Mouse (Mus musculus) hindbrain, embryonic 15.5 days (tissue): ENCODE data around the gene Adrm1. TPM values are rescaled to one million over a fixed set of nuclear protein-coding genes. Genes with fewer than 3 reads are reported as not detected.

ENCODE experiments used
- ATAC-seq: fragments of 200-750 bp; cut with Nextera tagmentation; 2 replicates; pipeline ENCODE4 v1.8.0; 2017; ENCODE audit warnings: low read depth, moderate number of reproducible peaks, moderate TSS enrichment; ENCODE audit not compliant: low FRiP score
- H3K27ac ChIP-seq: fragments of 300-500 bp; sonication (generic); replicated peaks from 2 replicates; pipeline ENCODE4 v1.5.1; 2015; ENCODE audit warnings: mild to moderate bottlenecking, inconsistent platforms
- H3K27me3 ChIP-seq: fragments of 300-500 bp; sonication (generic); 2 replicates; pipeline ENCODE4 v1.6.1; 2015; ENCODE audit warnings: control low read depth, inconsistent platforms
- H3K36me3 ChIP-seq: fragments of 300-500 bp; sonication (generic); 2 replicates; pipeline ENCODE4 v1.6.1; 2015; ENCODE audit warnings: control low read depth, inconsistent platforms
- H3K4me1 ChIP-seq: fragments of 300-500 bp; sonication (generic); replicated peaks from 2 replicates; pipeline ENCODE4 v1.6.1; 2015; ENCODE audit warnings: control low read depth, inconsistent platforms
- H3K4me2 ChIP-seq: fragments of 300-500 bp; sonication (generic); 2 replicates; pipeline ENCODE4 v1.6.1; 2015; ENCODE audit warnings: moderate library complexity, mild to moderate bottlenecking, inconsistent platforms
- H3K4me3 ChIP-seq: fragments of 300-500 bp; sonication (generic); 2 replicates; pipeline ENCODE4 v1.5.1; 2015; ENCODE audit warnings: mild to moderate bottlenecking, inconsistent platforms
- H3K9ac ChIP-seq: fragments of 300-500 bp; sonication (generic); 2 replicates; pipeline ENCODE4 v1.6.1; 2015; ENCODE audit warnings: inconsistent platforms
- H3K9me3 ChIP-seq: fragments of 300-500 bp; sonication (generic); 2 replicates; pipeline ENCODE4 v1.6.1; 2016; ENCODE audit warnings: control low read depth, inconsistent platforms
- WGBS: fragments of 180-500 bp; shearing (Covaris S2); methylation state at CpG from one replicate; pipeline ENCODE4 v1.1.7; 2015; 5-methylcytosine and 5-hydroxymethylcytosine counted together
- polyA plus RNA-seq: library from polyadenylated mRNA; unstranded; fragments of >200 nt; fragmentation: Nextera tagmentation; extraction: Ambion mirVana; gene quantifications from 2 replicates; pipeline ENCODE4 v1.2.1, GENCODE M21; 2015

Gene Adrm1
- polyA plus RNA-seq, 1 experiment from 2014 or later = 207 TPM

DNA sequence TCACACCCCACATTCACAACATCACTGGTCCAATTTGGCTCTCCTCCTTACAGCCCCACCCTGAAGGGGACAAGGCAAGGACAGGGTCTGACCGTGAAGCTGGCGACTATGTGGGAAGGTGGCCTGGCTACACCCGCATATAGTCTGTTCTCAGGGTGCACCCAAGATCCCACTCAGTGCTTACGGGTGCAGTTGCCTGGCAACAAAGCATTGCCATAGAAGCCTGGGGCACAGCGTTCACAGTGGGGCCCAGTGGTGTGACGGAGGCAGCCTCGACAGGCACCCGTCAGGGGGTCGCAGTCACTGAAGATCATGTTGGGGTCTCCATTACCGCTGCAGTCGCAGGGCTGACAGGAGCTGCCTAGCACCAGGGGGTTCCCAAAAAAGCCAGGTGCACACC, 16.1 kb downstream of the Adrm1 start:
- WGBS = 76% methylated on average over 11 of the region's 11 CpGs
- Histone ChIP-seq H3K27me3 (no peaks in the 10 kb centered on the region), H3K4me1 (no peaks in the 10 kb centered on the region), H3K9ac (no peak overlapping the region), H3K9me3 (no peaks in the 10 kb centered on the region), H3K4me2 (no peak overlapping the region), H3K4me3 (no peak overlapping the region), H3K27ac (no peak overlapping the region), H3K36me3 (no peaks in the 10 kb centered on the region)
- no peak for ATAC-seq

DNA sequence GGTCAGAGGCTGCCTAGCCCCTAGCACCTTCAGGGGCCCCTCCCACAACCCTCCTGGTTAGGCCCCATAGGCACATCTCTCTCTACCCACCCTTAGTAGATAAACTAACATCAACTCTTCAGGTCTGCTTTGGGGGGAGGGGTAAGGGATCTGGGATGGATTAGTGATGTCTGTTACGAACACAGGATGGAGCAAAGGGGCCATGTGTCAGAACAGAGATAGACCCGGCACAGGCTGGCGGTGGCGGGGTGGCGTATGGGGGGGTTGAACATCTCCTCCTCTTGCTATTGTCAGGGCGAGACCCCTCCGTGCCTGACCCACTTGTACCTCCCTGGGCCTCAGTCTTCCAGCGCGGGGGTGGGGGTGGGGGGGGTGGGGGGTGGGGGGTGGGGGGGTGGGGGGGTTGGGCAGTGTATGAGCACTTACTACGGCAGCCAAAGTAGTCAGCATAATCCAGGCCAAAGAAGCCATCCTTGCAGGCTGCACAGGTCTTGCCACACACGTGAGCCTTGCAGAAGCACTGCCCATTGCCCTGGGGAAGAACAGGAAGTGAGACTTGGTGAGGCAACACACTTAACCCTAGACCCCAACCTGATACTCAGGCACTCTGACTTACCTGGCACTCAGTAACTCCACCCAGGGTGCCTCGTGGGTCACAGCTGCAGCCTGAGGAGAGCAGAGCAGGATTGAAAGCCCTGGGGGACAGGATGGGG, 25.5 kb downstream of the Adrm1 start:
- Histone ChIP-seq H3K4me1 (peaks cover 6% of the 10 kb centered on the region), H3K4me2 (no peak overlapping the region), H3K9me3 (no peaks in the 10 kb centered on the region), H3K9ac (no peak overlapping the region), H3K27me3 (no peaks in the 10 kb centered on the region), H3K36me3 (no peaks in the 10 kb centered on the region), H3K4me3 (no peak overlapping the region), H3K27ac (no peak overlapping the region)
- ATAC-seq = no peak
- WGBS = 72% methylated on average over 10 of the region's 12 CpGs

DNA sequence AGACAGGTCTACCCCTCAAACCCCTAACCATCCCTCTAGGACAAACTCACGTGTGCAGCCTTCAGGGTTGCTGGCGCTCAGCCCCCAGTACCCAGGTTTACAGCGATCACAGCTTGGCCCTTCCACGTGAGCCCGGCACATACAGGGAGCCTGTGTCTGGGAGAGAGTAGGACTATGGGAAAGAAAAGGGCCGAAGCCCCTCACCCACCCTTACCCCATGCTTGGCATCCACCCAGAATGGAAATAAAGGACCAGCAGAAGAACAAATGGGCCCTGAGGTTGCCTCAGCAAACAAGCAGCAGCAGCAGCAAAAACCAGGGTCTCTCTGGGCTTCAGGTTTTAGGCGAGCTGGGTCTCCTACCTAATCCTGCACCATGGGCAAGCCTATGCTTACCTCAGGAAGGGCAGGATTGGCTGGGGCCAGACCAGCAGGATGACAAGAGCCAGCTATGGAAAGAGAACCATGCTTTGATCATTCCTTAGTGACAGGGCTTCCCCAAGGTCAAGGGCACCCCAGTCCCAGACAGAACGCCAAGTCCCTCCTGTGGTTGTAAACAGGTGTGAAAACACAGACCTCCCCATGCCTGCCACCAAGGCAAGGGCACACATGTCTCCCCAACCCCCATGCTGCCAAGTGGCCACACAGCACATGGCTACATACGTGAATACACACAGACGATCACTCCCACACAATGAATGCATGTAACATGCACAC, 26.2 kb downstream of the Adrm1 start:
- H3K9ac ChIP-seq = no peak overlapping the region
- WGBS = 69% methylated on average over 10 of the region's 10 CpGs
- peaks cover 6% of the 10 kb centered on the region for H3K4me1 ChIP-seq
- H3K36me3 ChIP-seq = no peaks in the 10 kb centered on the region
- no peak for ATAC-seq
- H3K27me3 ChIP-seq = no peaks in the 10 kb centered on the region
- H3K9me3 ChIP-seq = no peaks in the 10 kb centered on the region
- H3K4me3 ChIP-seq = no peak overlapping the region
- no peak overlapping the region for H3K4me2 ChIP-seq
- no peak overlapping the region for H3K27ac ChIP-seq

DNA sequence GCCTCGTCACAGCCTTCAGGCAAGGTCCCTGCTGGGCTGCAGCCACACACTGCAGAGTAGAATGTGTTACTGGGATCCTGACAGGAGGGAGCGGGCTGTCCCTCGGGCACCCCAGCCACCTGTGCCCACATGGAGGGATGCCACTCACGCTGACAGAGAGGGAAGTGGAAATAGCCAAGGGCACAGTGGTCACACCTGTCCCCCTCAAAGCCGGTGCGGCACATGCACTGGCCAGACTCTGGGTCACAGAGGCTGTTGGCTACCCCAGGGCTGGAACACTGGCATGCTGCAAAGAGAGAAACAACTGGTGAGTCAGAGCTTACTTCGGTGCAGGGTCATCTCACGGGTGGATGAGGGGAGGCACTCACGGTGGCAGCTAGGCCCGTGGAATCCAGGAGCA, 27.5 kb downstream of the Adrm1 start:
- Histone ChIP-seq H3K9ac (no peak overlapping the region), H3K27ac (no peak overlapping the region), H3K9me3 (no peaks in the 10 kb centered on the region), H3K4me1 (peaks cover 6% of the 10 kb centered on the region), H3K36me3 (no peaks in the 10 kb centered on the region), H3K4me3 (no peak overlapping the region), H3K4me2 (no peak overlapping the region), H3K27me3 (no peaks in the 10 kb centered on the region)
- WGBS = 78% methylated on average over 10 of the region's 10 CpGs
- ATAC-seq = no peak

DNA sequence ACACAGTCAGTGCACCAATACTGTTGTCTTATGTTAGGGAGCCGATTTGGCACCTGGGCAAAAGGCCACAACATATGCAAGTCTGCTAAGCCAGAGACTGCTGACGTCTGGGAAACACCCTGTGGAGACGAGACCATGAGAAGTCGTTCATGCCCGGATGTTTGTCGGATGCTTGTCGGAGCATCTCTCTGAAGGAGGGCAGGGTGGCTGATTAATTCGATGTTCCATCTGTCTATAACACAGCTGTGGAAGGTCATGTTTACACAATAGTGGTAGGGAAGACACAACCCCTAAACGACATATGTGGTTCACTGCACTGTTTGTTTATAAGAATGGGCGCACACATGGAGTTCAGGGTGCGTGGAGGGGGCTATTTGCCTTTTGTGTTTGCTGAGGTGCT, 29.4 kb downstream of the Adrm1 start:
- Histone ChIP-seq H3K36me3 (no peaks in the 10 kb centered on the region), H3K4me2 (no peak overlapping the region), H3K4me1 (peaks cover 20% of the 10 kb centered on the region), H3K27me3 (no peaks in the 10 kb centered on the region), H3K4me3 (no peak overlapping the region), H3K9me3 (no peaks in the 10 kb centered on the region), H3K9ac (no peak overlapping the region), H3K27ac (no peak overlapping the region)
- 32% methylated on average over 11 of the region's 11 CpGs for WGBS
- ATAC-seq = no peak

DNA sequence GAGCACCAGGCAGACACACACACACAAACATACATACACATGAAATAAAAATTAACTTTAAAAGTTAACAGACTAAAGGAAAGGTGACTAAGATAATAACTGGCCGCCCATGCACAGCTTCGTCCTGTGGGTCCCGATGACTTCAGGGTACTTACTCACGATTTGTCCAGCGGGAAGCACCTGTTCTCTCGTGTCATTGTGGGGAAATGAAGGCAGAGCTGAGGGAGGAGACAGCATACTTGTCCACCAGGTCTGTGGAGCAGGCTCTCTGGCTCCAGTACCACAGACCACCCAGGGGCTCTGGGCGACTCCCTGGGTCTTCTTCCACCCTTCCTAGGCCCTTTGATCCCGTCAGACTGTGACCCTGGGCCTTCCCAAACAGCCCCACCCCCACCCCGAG, 30.0 kb downstream of the Adrm1 start:
- ATAC-seq = no peak
- WGBS = 75% methylated on average over 9 of the region's 9 CpGs
- Histone ChIP-seq H3K27ac (no peak overlapping the region), H3K4me1 (peaks cover 26% of the 10 kb centered on the region), H3K4me2 (no peak overlapping the region), H3K27me3 (no peaks in the 10 kb centered on the region), H3K4me3 (no peak overlapping the region), H3K9me3 (no peaks in the 10 kb centered on the region), H3K9ac (no peak overlapping the region), H3K36me3 (no peaks in the 10 kb centered on the region)

GRCm38 (mm10) chr2:180202263-180202662, 31.0 kb downstream of the Adrm1 start:
- no peaks in the 10 kb centered on the region for H3K9me3 ChIP-seq
- no peaks in the 10 kb centered on the region for H3K27me3 ChIP-seq
- H3K27ac ChIP-seq = no peak overlapping the region
- H3K4me1 ChIP-seq = peaks cover 27% of the 10 kb centered on the region
- no peak overlapping the region for H3K9ac ChIP-seq
- WGBS = 85% methylated on average over 14 of the region's 14 CpGs
- H3K36me3 ChIP-seq = no peaks in the 10 kb centered on the region
- no peak overlapping the region for H3K4me3 ChIP-seq
- no peak for ATAC-seq
- H3K4me2 ChIP-seq = no peak overlapping the region

DNA sequence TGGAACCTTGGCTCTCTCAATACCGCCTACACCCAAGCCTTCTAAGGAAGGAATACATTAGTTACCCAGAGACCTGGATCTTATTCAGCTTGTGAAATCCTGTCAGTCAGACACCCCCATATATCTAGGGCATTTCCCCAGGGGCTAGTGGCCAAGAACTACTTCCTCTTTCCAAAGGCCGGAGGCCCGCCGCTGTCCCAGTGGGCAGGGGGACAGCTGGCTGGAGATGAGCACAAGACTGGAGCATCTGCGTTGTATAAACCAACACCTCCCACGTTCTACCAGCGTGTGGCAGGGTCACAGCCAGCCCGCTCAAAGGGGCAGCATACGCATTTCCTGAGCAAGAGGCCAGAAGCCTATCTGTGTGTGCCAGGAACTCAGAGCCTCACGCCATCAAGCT, 31.5 kb downstream of the Adrm1 start:
- H3K36me3 ChIP-seq = no peaks in the 10 kb centered on the region
- H3K9me3 ChIP-seq = no peaks in the 10 kb centered on the region
- no peak overlapping the region for H3K4me3 ChIP-seq
- no peak overlapping the region for H3K27ac ChIP-seq
- ATAC-seq = no peak
- H3K27me3 ChIP-seq = no peaks in the 10 kb centered on the region
- WGBS = 50% methylated on average over 10 of the region's 10 CpGs
- no peak overlapping the region for H3K9ac ChIP-seq
- peaks cover 22% of the 10 kb centered on the region for H3K4me1 ChIP-seq
- no peak overlapping the region for H3K4me2 ChIP-seq

GRCm38 (mm10) chr2:180204501-180204900, 33.2 kb downstream of the Adrm1 start:
- WGBS = 84% methylated on average over 9 of the region's 9 CpGs
- Histone ChIP-seq H3K27ac (peak overlapping the region; percentile 35; the same call in 1 of the 2 replicates), H3K4me2 (no peak overlapping the region), H3K9ac (no peak overlapping the region), H3K4me3 (no peak overlapping the region), H3K36me3 (no peaks in the 10 kb centered on the region), H3K9me3 (no peaks in the 10 kb centered on the region), H3K4me1 (peaks cover 22% of the 10 kb centered on the region), H3K27me3 (no peaks in the 10 kb centered on the region)
- ATAC-seq = no peak

GRCm38 (mm10) chr2:180205083-180205955, 34.0 kb downstream of the Adrm1 start:
- Histone ChIP-seq H3K36me3 (no peaks in the 10 kb centered on the region), H3K4me3 (no peak overlapping the region), H3K27me3 (no peaks in the 10 kb centered on the region), H3K4me2 (no peak overlapping the region), H3K9ac (no peak overlapping the region), H3K4me1 (peaks cover 22% of the 10 kb centered on the region), H3K9me3 (no peaks in the 10 kb centered on the region), H3K27ac (peak overlapping the region; percentile 66)
- peak; percentile 68 for ATAC-seq
- WGBS = 58% methylated on average over 12 of the region's 12 CpGs

DNA sequence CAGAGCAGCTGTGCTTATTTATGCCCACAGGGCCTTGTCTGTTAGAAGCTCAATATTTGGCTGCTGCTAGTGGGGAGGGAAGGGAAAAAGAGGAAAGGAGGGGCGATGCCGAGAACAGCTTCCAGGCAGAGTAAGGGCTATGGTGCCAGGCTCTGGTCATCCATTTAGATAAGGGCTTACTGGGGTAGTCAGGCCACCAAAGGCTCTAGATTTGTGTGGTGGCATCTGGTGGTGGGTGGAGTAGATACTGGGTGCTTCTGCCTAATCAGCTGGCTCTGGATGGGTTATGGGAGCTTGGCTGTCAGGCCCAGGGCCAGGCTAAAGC, 34.6 kb downstream of the Adrm1 start:
- Histone ChIP-seq H3K36me3 (no peaks in the 10 kb centered on the region), H3K4me1 (peaks cover 22% of the 10 kb centered on the region), H3K4me3 (no peak overlapping the region), H3K27ac (peak overlapping the region; percentile 66), H3K4me2 (no peak overlapping the region), H3K9ac (no peak overlapping the region), H3K27me3 (no peaks in the 10 kb centered on the region), H3K9me3 (no peaks in the 10 kb centered on the region)
- 61% methylated on average over 2 of the region's 2 CpGs for WGBS
- ATAC-seq = no peak

DNA sequence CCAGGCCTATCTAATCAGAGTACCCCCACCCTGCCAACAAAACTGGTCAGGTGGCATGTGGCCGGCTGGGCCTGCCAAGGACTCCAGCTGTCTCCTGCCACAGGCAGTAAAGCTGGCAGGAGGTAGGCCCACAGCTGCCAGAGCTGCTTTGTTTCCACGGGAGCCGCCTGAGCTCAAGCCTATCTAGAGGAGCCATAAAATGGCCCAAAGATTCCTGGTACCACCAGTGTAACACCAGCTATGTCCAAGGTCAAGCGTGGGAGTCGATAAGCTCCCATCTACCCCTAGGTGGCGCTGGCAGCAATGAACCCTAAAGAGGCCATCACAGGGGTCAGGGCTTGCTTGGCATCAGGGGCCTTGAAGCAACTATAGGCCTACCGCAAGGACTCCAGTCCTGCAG, 36.6 kb downstream of the Adrm1 start:
- H3K36me3 ChIP-seq = no peaks in the 10 kb centered on the region
- no peaks in the 10 kb centered on the region for H3K27me3 ChIP-seq
- peaks cover 22% of the 10 kb centered on the region for H3K4me1 ChIP-seq
- no peak overlapping the region for H3K9ac ChIP-seq
- ATAC-seq = 0 out of 2 replicates have a peak, but pooled peaks have one; percentile 17
- H3K9me3 ChIP-seq = no peaks in the 10 kb centered on the region
- WGBS = 59% methylated on average over 7 of the region's 7 CpGs
- H3K4me2 ChIP-seq = no peak overlapping the region
- H3K27ac ChIP-seq = no peak overlapping the region
- H3K4me3 ChIP-seq = no peak overlapping the region
